Mouse (Mus musculus): ENCODE data around the gene Krt72. TPM values are rescaled to one million over a fixed set of nuclear protein-coding genes. Genes with fewer than 3 reads are reported as not detected.

The Krt72 gene
- polyA plus RNA-seq (2014; fragmentation: Illumina TruSeq; extraction: RNeasy Lipid Tissue Mini Kit (QIAGEN cat#74804); ENCODE audit: low read depth, low replicate concordance) = not detected

GRCm38 (mm10) chr15:101786360-101786759, at the start of gene Krt72:
Gene Krt72, minus strand, starts transcription at chr15:101786460.

GRCm38 (mm10) chr15:101817875-101818274, 31.6 kb upstream of the Krt72 start, which contains the start of gene Krt2:
Gene Krt2, minus strand, starts transcription at chr15:101818169.

GRCm38 (mm10) chr15:101802296-101802835, 16.1 kb upstream of the Krt72 start, which contains the start of gene Krt73:
Gene Krt73, minus strand, starts transcription at chr15:101802346.

GRCm38 (mm10) chr15:101742711-101743110, 43.5 kb downstream of the Krt72 start, which contains the start of gene Krt71:
Gene Krt71, minus strand, starts transcription at chr15:101743109.

Other genes starting within 250 kb of the Krt72 start
- gene Krt82, start 235.8 kb downstream of the Krt72 start, polyA plus RNA-seq (2014; fragmentation: Illumina TruSeq; extraction: RNeasy Lipid Tissue Mini Kit (QIAGEN cat#74804); ENCODE audit: low read depth, low replicate concordance) = not detected
- not detected for gene Krt90, start 223.5 kb downstream of the Krt72 start, polyA plus RNA-seq (2014; fragmentation: Illumina TruSeq; extraction: RNeasy Lipid Tissue Mini Kit (QIAGEN cat#74804); ENCODE audit: low read depth, low replicate concordance)
- not detected for gene Krt75, start 212.6 kb downstream of the Krt72 start, polyA plus RNA-seq (2014; fragmentation: Illumina TruSeq; extraction: RNeasy Lipid Tissue Mini Kit (QIAGEN cat#74804); ENCODE audit: low read depth, low replicate concordance)
- not detected for gene Gm5414, start 158.3 kb downstream of the Krt72 start, polyA plus RNA-seq (2014; fragmentation: Illumina TruSeq; extraction: RNeasy Lipid Tissue Mini Kit (QIAGEN cat#74804); ENCODE audit: low read depth, low replicate concordance)
- gene Gm5478, start 139.1 kb downstream of the Krt72 start, polyA plus RNA-seq (2014; fragmentation: Illumina TruSeq; extraction: RNeasy Lipid Tissue Mini Kit (QIAGEN cat#74804); ENCODE audit: low read depth, low replicate concordance) = not detected
- gene Krt6b, start 106.2 kb downstream of the Krt72 start, polyA plus RNA-seq (2014; fragmentation: Illumina TruSeq; extraction: RNeasy Lipid Tissue Mini Kit (QIAGEN cat#74804); ENCODE audit: low read depth, low replicate concordance) = not detected
- gene Krt6a, start 92.2 kb downstream of the Krt72 start, polyA plus RNA-seq (2014; fragmentation: Illumina TruSeq; extraction: RNeasy Lipid Tissue Mini Kit (QIAGEN cat#74804); ENCODE audit: low read depth, low replicate concordance) = not detected
- gene Krt5, start 73.6 kb downstream of the Krt72 start, polyA plus RNA-seq (2014; fragmentation: Illumina TruSeq; extraction: RNeasy Lipid Tissue Mini Kit (QIAGEN cat#74804); ENCODE audit: low read depth, low replicate concordance) = not detected
- gene Krt71, start 43.4 kb downstream of the Krt72 start, polyA plus RNA-seq (2014; fragmentation: Illumina TruSeq; extraction: RNeasy Lipid Tissue Mini Kit (QIAGEN cat#74804); ENCODE audit: low read depth, low replicate concordance) = not detected
- not detected for gene Krt73, start 15.9 kb upstream of the Krt72 start, polyA plus RNA-seq (2014; fragmentation: Illumina TruSeq; extraction: RNeasy Lipid Tissue Mini Kit (QIAGEN cat#74804); ENCODE audit: low read depth, low replicate concordance)
- gene Krt2, start 31.7 kb upstream of the Krt72 start, polyA plus RNA-seq (2014; fragmentation: Illumina TruSeq; extraction: RNeasy Lipid Tissue Mini Kit (QIAGEN cat#74804); ENCODE audit: low read depth, low replicate concordance) = not detected
- 0.16 TPM for gene Krt1, start 64.3 kb upstream of the Krt72 start, polyA plus RNA-seq (2014; fragmentation: Illumina TruSeq; extraction: RNeasy Lipid Tissue Mini Kit (QIAGEN cat#74804); ENCODE audit: low read depth, low replicate concordance)
- gene Krt77, start 83.2 kb upstream of the Krt72 start, polyA plus RNA-seq (2014; fragmentation: Illumina TruSeq; extraction: RNeasy Lipid Tissue Mini Kit (QIAGEN cat#74804); ENCODE audit: low read depth, low replicate concordance) = not detected
- not detected for gene Krt76, start 106.5 kb upstream of the Krt72 start, polyA plus RNA-seq (2014; fragmentation: Illumina TruSeq; extraction: RNeasy Lipid Tissue Mini Kit (QIAGEN cat#74804); ENCODE audit: low read depth, low replicate concordance)
- not detected for gene Krt4, start 138.3 kb upstream of the Krt72 start, polyA plus RNA-seq (2014; fragmentation: Illumina TruSeq; extraction: RNeasy Lipid Tissue Mini Kit (QIAGEN cat#74804); ENCODE audit: low read depth, low replicate concordance)
- not detected for gene Krt79, start 153.9 kb upstream of the Krt72 start, polyA plus RNA-seq (2014; fragmentation: Illumina TruSeq; extraction: RNeasy Lipid Tissue Mini Kit (QIAGEN cat#74804); ENCODE audit: low read depth, low replicate concordance)
- not detected for gene Krt78, start 167.8 kb upstream of the Krt72 start, polyA plus RNA-seq (2014; fragmentation: Illumina TruSeq; extraction: RNeasy Lipid Tissue Mini Kit (QIAGEN cat#74804); ENCODE audit: low read depth, low replicate concordance)
- 179 TPM for gene Krt8, start 218.0 kb upstream of the Krt72 start, polyA plus RNA-seq (2014; fragmentation: Illumina TruSeq; extraction: RNeasy Lipid Tissue Mini Kit (QIAGEN cat#74804); ENCODE audit: low read depth, low replicate concordance)
- gene Krt18, start 241.7 kb upstream of the Krt72 start, polyA plus RNA-seq (2014; fragmentation: Illumina TruSeq; extraction: RNeasy Lipid Tissue Mini Kit (QIAGEN cat#74804); ENCODE audit: low read depth, low replicate concordance) = 14.7 TPM

Measured in sigmoid colon, adult 10 weeks (tissue).